Mouse (Mus musculus): Measurements from ENCODE around the gene Sel1l3. TPM values are rescaled to one million over a fixed set of nuclear protein-coding genes. Genes with fewer than 3 reads are reported as not detected.

The Sel1l3 gene
- total and polyA plus RNA-seq, 3 experiments = 0.86 to 1.6 (median 1.5) TPM

DNA sequence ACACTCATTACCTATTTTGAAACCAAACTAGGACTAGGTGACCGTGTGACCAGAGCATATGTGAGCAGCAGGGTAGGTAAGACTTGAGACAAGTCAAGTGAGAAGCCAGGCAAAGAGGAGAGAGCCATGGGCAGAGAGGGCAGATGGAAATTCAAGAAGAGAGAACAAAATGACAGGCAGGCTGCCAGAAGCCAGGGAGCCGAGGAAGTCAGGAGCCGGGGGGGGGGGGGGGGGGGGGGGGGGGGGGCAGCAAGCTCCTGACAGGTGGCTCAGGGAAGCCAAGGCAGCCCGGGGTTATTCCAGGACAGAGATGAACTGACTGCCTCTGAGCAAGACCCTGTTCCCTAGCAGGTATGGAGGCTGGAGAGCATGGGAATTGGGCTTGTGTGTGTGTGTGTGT is 37.7 kb downstream of the Sel1l3 start:
- Histone ChIP-seq H3K9ac (ENCODE audit: low read depth, low read length) (no peak overlapping the region), H3K79me2 (replicated peaks; ENCODE audit: control insufficient read depth, insufficient read depth, low read length) (no peaks in the 10 kb centered on the region), H3K4me1 (ENCODE audit: control insufficient read depth, insufficient read depth, low read length) (peaks cover 1% of the 10 kb centered on the region; the same call in 1 of the 2 replicates), H3K4me3 (no peak overlapping the region), H3K27me3 (ENCODE audit: control insufficient read depth, insufficient read depth, low read length) (no peaks in the 10 kb centered on the region), H3K27ac (no peak overlapping the region), H3K36me3 (ENCODE audit: control insufficient read depth, insufficient read depth, low read length) (no peaks in the 10 kb centered on the region)
- no peak for DNase-seq
- intact Hi-C loops (cut with DNase I) = no loop called here
- 57% methylated on average over 2 of the region's 4 CpGs for WGBS
- TF ChIP-seq CTCF (IDR thresholded peaks at IDR 0.05) (no peak), POLR2A (IDR thresholded peaks at IDR 0.05; ENCODE audit: insufficient read depth, low read depth, low read length) (no peak), EP300 (IDR thresholded peaks at IDR 0.05; ENCODE audit: insufficient read depth, low read depth, low read length) (no peak)

DNA sequence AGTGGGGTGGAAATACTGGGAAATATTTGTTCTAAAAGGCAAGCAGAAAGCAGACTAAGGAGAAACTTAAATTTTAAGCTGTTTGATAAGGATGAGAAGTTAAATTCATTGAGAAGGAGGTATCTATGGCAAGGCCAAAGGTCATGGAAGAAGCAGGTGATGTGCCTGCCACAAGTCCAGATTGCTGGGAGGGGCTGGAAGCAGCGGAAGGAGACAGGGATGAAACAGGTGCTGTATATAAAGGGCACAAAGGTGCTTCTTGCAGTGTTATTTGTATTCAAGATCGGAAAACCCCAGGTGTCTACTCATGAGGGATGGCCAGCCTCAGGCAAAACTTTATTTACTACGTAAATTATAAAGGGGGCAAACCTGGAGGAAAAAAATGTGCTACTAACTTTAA is 38.5 kb downstream of the Sel1l3 start:
- Histone ChIP-seq H3K27me3 (ENCODE audit: control insufficient read depth, insufficient read depth, low read length) (no peaks in the 10 kb centered on the region), H3K79me2 (replicated peaks; ENCODE audit: control insufficient read depth, insufficient read depth, low read length) (no peaks in the 10 kb centered on the region), H3K9ac (ENCODE audit: low read depth, low read length) (no peak overlapping the region), H3K4me3 (no peak overlapping the region), H3K36me3 (ENCODE audit: control insufficient read depth, insufficient read depth, low read length) (no peaks in the 10 kb centered on the region), H3K4me1 (ENCODE audit: control insufficient read depth, insufficient read depth, low read length) (peaks cover 1% of the 10 kb centered on the region; the same call in 1 of the 2 replicates), H3K27ac (no peak overlapping the region)
- TF ChIP-seq CTCF (IDR thresholded peaks at IDR 0.05) (no peak), POLR2A (IDR thresholded peaks at IDR 0.05; ENCODE audit: insufficient read depth, low read depth, low read length) (no peak), EP300 (IDR thresholded peaks at IDR 0.05; ENCODE audit: insufficient read depth, low read depth, low read length) (no peak)
- intact Hi-C loops (cut with DNase I) = no loop called here
- WGBS = 91% methylated on average over 3 of the region's 3 CpGs
- DNase-seq = no peak

DNA sequence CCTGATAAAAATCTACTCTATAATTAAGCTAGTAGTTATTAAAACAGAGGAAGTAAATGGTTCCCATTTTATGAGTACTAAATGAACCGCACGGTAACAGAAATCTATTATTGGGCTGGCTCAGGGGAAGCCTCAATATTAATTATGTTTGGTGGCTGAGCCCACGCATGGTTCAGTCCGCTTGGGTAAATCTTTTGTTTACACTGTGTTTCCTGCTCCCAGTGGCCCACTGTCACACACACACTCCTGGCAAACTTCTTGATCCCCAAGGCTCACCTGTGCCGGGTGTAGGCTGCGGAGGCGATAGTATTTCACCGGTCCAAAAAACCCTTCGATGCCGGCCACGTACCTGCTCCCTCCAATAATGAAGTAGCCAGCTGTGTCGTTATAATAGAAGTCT is 39.3 kb downstream of the Sel1l3 start:
- no peaks in the 10 kb centered on the region for H3K79me2 ChIP-seq (replicated peaks; ENCODE audit: control insufficient read depth, insufficient read depth, low read length)
- intact Hi-C loops (cut with DNase I) = no loop called here
- DNase-seq = no peak

DNA sequence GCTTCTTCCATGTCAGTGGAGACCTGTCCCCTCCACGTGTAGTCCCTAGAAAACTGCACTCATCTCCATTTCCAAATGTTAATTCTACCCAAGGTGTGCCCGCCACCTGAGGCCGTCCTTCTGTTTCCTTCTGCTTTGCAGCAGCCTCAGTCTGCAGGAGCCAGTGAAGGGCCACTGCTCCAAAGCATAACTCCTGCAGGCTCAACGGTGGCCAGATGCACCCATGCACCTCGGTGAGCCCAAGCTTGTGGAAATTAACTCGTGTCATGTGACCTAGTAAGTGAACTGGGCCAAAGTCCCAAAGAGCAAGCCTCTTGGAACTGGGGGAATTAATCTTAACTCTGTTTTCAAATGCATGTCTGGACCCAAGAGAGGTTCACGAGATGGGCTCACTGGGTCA is 40.8 kb downstream of the Sel1l3 start:
- WGBS = 77% methylated on average over 7 of the region's 7 CpGs

More for the DNA sequence above, 39.3 kb downstream of the Sel1l3 start:
- no peak overlapping the region for H3K27ac ChIP-seq
- H3K9ac ChIP-seq (ENCODE audit: low read depth, low read length) = no peak overlapping the region
- WGBS = 90% methylated on average over 12 of the region's 12 CpGs
- peaks cover 1% of the 10 kb centered on the region; the same call in 1 of the 2 replicates for H3K4me1 ChIP-seq (ENCODE audit: control insufficient read depth, insufficient read depth, low read length)
- TF ChIP-seq CTCF (IDR thresholded peaks at IDR 0.05) (no peak), POLR2A (IDR thresholded peaks at IDR 0.05; ENCODE audit: insufficient read depth, low read depth, low read length) (no peak), EP300 (IDR thresholded peaks at IDR 0.05; ENCODE audit: insufficient read depth, low read depth, low read length) (no peak)
- no peaks in the 10 kb centered on the region for H3K27me3 ChIP-seq (ENCODE audit: control insufficient read depth, insufficient read depth, low read length)
- H3K4me3 ChIP-seq = no peak overlapping the region
- no peaks in the 10 kb centered on the region for H3K36me3 ChIP-seq (ENCODE audit: control insufficient read depth, insufficient read depth, low read length)

DNA sequence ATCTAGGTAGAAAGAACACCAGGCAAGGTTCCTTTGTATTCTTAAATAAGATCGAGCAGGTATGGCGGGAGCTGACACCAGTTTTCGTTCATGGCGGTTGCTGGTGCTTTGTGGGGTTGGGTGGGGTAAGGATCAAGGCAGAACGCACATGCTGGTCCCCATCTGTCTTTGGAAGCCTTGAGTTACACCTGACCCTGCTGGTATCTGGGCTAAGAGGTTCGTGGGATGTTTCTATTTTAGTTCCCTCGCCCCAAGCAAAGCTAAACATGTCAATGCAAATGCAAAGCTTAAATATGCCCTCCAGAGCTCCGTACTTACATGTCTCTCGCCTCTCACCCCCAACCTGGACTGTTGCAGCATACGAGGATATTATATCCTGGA is 41.5 kb downstream of the Sel1l3 start:
- peaks cover 1% of the 10 kb centered on the region; the same call in 1 of the 2 replicates for H3K4me1 ChIP-seq (ENCODE audit: control insufficient read depth, insufficient read depth, low read length)
- H3K27ac ChIP-seq = no peak overlapping the region
- no peaks in the 10 kb centered on the region for H3K79me2 ChIP-seq (replicated peaks; ENCODE audit: control insufficient read depth, insufficient read depth, low read length)
- no peaks in the 10 kb centered on the region for H3K27me3 ChIP-seq (ENCODE audit: control insufficient read depth, insufficient read depth, low read length)
- no peaks in the 10 kb centered on the region for H3K36me3 ChIP-seq (ENCODE audit: control insufficient read depth, insufficient read depth, low read length)
- intact Hi-C loops (cut with DNase I) = no loop called here
- H3K4me3 ChIP-seq = no peak overlapping the region
- 78% methylated on average over 10 of the region's 10 CpGs for WGBS
- no peak for DNase-seq
- TF ChIP-seq CTCF (IDR thresholded peaks at IDR 0.05) (no peak), POLR2A (IDR thresholded peaks at IDR 0.05; ENCODE audit: insufficient read depth, low read depth, low read length) (no peak), EP300 (IDR thresholded peaks at IDR 0.05; ENCODE audit: insufficient read depth, low read depth, low read length) (no peak)
- H3K9ac ChIP-seq (ENCODE audit: low read depth, low read length) = no peak overlapping the region

More for the DNA sequence above, 40.8 kb downstream of the Sel1l3 start:
- H3K27ac ChIP-seq = no peak overlapping the region
- no peaks in the 10 kb centered on the region for H3K27me3 ChIP-seq (ENCODE audit: control insufficient read depth, insufficient read depth, low read length)
- H3K36me3 ChIP-seq (ENCODE audit: control insufficient read depth, insufficient read depth, low read length) = no peaks in the 10 kb centered on the region
- H3K9ac ChIP-seq (ENCODE audit: low read depth, low read length) = no peak overlapping the region
- no peak for DNase-seq
- intact Hi-C loops (cut with DNase I) = no loop called here
- H3K79me2 ChIP-seq (replicated peaks; ENCODE audit: control insufficient read depth, insufficient read depth, low read length) = no peaks in the 10 kb centered on the region
- TF ChIP-seq POLR2A (IDR thresholded peaks at IDR 0.05; ENCODE audit: insufficient read depth, low read depth, low read length) = no peak
- TF ChIP-seq CTCF (IDR thresholded peaks at IDR 0.05) = no peak
- no peak for TF ChIP-seq EP300 (IDR thresholded peaks at IDR 0.05; ENCODE audit: insufficient read depth, low read depth, low read length)
- H3K4me1 ChIP-seq (ENCODE audit: control insufficient read depth, insufficient read depth, low read length) = peaks cover 1% of the 10 kb centered on the region; the same call in 1 of the 2 replicates
- no peak overlapping the region for H3K4me3 ChIP-seq

DNA sequence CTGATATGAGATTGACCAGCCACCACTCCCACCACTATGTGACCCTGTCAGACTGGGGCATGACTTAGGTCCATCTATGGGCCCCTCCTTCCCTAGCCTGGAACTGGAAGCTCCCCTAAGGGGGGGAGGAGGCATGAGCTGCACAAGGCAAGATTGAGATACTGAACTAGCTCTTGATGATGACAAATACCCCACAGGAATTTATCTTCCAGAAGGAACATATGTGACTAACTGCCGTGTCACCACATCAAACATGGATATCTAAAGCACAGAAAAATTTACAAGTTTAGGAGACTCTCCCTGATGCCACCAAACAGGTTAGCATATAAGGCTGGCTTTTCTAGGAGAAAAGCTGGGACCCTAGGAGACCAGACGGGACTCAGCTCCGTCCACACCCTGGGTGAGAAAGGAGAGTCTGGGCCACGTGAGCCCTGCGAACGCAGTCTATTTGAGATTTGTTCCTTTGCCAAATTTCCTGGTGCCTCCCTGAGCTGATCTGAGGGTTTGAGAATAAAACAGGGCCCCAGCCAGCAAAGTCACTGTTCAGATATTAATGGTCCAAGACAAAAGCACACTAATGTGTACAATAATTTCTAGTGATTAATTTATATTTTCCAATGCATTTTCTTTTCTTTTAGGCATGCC is 42.0 kb downstream of the Sel1l3 start:
- H3K9ac ChIP-seq (ENCODE audit: low read depth, low read length) = no peak overlapping the region
- H3K36me3 ChIP-seq (ENCODE audit: control insufficient read depth, insufficient read depth, low read length) = no peaks in the 10 kb centered on the region
- no peaks in the 10 kb centered on the region for H3K4me1 ChIP-seq (ENCODE audit: control insufficient read depth, insufficient read depth, low read length)
- no peak for DNase-seq
- no peaks in the 10 kb centered on the region for H3K79me2 ChIP-seq (replicated peaks; ENCODE audit: control insufficient read depth, insufficient read depth, low read length)
- TF ChIP-seq POLR2A (IDR thresholded peaks at IDR 0.05; ENCODE audit: insufficient read depth, low read depth, low read length) (no peak), EP300 (IDR thresholded peaks at IDR 0.05; ENCODE audit: insufficient read depth, low read depth, low read length) (no peak), CTCF (IDR thresholded peaks at IDR 0.05) (no peak)
- intact Hi-C loops (cut with DNase I) = no loop called here
- 61% methylated on average over 6 of the region's 6 CpGs for WGBS
- H3K27ac ChIP-seq = no peak overlapping the region
- H3K27me3 ChIP-seq (ENCODE audit: control insufficient read depth, insufficient read depth, low read length) = no peaks in the 10 kb centered on the region
- no peak overlapping the region for H3K4me3 ChIP-seq
